Mouse (Mus musculus) heart, embryonic 15.5 days (tissue): Measurements from ENCODE around the gene Hes7. TPM values are rescaled to one million over a fixed set of nuclear protein-coding genes. Genes with fewer than 3 reads are reported as not detected.
A peak's percentile ranks its signal among the peaks of the same experiment; 100 is the strongest.

ENCODE experiments used
- ATAC-seq: fragments of 200-750 bp; cut with Nextera tagmentation; replicated peaks from 2 replicates; pipeline ENCODE4 v1.8.0; 2017; ENCODE audit warnings: low read depth, moderate TSS enrichment; ENCODE audit not compliant: insufficient number of reproducible peaks, insufficient read depth, low FRiP score
- H3K27ac ChIP-seq: fragments of 300-500 bp; sonication (generic); 2 replicates; pipeline ENCODE4 v1.5.1; 2015; ENCODE audit warnings: mild to moderate bottlenecking, inconsistent platforms
- H3K27me3 ChIP-seq: fragments of 300-500 bp; sonication (generic); 2 replicates; pipeline ENCODE4 v1.6.1; 2015; ENCODE audit warnings: inconsistent platforms
- H3K36me3 ChIP-seq: fragments of 300-500 bp; sonication (generic); 2 replicates; pipeline ENCODE4 v1.6.1; 2015; ENCODE audit warnings: mild to moderate bottlenecking, inconsistent platforms
- H3K4me1 ChIP-seq: fragments of 300-500 bp; sonication (generic); replicated peaks from 2 replicates; pipeline ENCODE4 v1.6.1; 2015; ENCODE audit warnings: inconsistent platforms
- H3K4me2 ChIP-seq: fragments of 300-500 bp; sonication (generic); 2 replicates; pipeline ENCODE4 v1.6.1; 2015; ENCODE audit warnings: inconsistent platforms, mild to moderate bottlenecking, moderate library complexity
- H3K4me3 ChIP-seq: fragments of 300-500 bp; sonication (generic); 2 replicates; pipeline ENCODE4 v1.5.1; 2015; ENCODE audit warnings: mild to moderate bottlenecking, inconsistent platforms
- H3K9ac ChIP-seq: fragments of 300-500 bp; sonication (generic); 2 replicates; pipeline ENCODE4 v1.6.1; 2015; ENCODE audit warnings: mild to moderate bottlenecking, inconsistent platforms
- H3K9me3 ChIP-seq: fragments of 300-500 bp; sonication (generic); replicated peaks from 2 replicates; pipeline ENCODE4 v1.6.1; 2016; ENCODE audit warnings: inconsistent platforms
- WGBS: fragments of 180-500 bp; shearing (Covaris S2); methylation state at CpG from one replicate; pipeline ENCODE4 v1.1.7; 2015; ENCODE audit warnings: mixed read lengths; 5-methylcytosine and 5-hydroxymethylcytosine counted together
- polyA plus RNA-seq: library from polyadenylated mRNA; unstranded; fragments of >200 nt; fragmentation: Nextera tagmentation; extraction: Ambion mirVana; gene quantifications from 2 replicates; pipeline ENCODE4 v1.2.1, GENCODE M21; 2015

Hes7 gene
- polyA plus RNA-seq, 1 experiment from 2014 or later, result 0.57 TPM

DNA sequence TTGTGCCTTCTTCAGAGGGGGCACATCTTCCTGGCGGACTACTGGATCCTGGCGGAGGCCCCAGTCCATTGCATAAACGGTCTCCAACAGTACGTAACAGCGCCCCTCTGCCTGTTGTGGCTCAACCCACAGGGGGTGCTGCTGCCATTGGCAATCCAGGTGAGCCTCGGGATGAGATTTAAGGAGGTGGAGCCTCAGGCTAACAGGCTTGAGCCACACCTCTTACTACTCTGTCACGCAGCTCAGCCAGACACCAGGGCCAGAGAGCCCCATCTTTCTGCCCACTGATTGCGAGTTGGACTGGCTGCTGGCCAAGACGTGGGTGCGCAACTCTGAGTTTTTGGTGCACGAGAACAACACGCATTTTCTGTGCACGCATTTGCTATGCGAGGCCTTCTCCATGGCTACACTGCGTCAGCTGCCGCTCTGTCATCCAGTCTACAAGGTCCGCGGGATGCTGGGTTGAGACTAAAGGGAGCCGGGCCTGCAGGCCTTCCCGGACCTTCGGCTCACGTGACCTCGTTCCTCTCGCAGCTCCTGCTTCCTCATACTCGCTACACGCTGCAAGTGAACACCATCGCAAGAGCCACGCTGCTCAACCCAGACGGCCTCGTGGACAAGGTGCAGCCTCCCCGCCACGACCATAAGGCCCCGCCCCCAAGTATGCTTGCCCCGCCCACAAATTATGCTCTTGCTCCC, 13.9 kb downstream of the Hes7 start:
- H3K9me3 ChIP-seq, result no peaks in the 10 kb centered on the region
- H3K4me2 ChIP-seq, result peak overlapping the region; percentile 87
- WGBS, result 3% methylated on average over 34 of the region's 34 CpGs
- H3K4me3 ChIP-seq, result peak overlapping the region; percentile 51
- peak overlapping the region; percentile 51 for H3K9ac ChIP-seq
- H3K27me3 ChIP-seq, result peaks cover 11% of the 10 kb centered on the region
- H3K4me1 ChIP-seq, result peaks cover 13% of the 10 kb centered on the region
- no peak overlapping the region for H3K27ac ChIP-seq
- peak; percentile 73 for ATAC-seq
- H3K36me3 ChIP-seq, result no peaks in the 10 kb centered on the region

DNA sequence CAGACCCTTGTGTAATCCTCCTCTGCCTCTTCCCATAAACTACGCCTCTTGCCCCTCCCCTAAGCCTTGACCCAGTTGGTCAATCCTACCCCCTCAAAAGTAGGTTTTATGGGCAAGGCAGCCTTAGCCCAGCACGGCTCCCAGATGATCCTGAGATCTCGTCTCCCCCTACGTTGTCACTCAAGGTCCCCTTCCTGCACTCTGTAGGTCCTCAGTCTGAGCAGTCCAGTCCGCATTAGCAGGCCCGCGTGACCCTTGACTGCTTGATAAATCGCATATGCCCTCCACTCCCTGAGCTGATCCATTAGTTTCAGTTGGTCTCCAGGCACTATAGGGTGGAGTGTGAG, 14.4 kb downstream of the Hes7 start:
- H3K9me3 ChIP-seq, result no peaks in the 10 kb centered on the region
- H3K36me3 ChIP-seq, result no peaks in the 10 kb centered on the region
- WGBS, result 47% methylated on average over 8 of the region's 8 CpGs
- H3K27ac ChIP-seq, result no peak overlapping the region
- H3K4me3 ChIP-seq, result peak overlapping the region; percentile 51
- peaks cover 11% of the 10 kb centered on the region for H3K27me3 ChIP-seq
- no peak overlapping the region for H3K9ac ChIP-seq
- ATAC-seq, result peak; percentile 4; the same call in 1 of the 2 replicates
- peak overlapping the region; percentile 87 for H3K4me2 ChIP-seq
- peaks cover 13% of the 10 kb centered on the region for H3K4me1 ChIP-seq

DNA sequence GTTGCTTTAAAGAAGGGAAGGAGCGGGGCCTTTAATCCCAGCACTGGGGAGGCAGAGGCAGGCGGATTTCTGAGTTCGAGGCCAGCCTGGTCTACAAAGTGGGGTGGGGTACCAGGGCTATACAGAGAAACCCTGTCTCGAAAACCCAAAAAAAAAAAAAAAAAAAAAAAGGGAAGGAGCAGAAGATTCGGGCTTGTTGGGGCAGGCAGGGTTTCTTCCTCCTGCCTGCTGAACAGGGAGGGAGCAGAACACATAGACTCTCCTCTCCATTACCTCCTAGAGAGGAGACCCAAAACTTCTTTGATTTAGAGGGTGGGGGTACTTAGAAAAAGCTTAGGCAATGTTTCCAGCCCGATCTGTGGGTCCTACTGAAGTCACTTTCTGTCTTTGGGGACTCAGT, 15.2 kb downstream of the Hes7 start:
- peaks cover 13% of the 10 kb centered on the region for H3K4me1 ChIP-seq
- no peak overlapping the region for H3K4me2 ChIP-seq
- no peak overlapping the region for H3K4me3 ChIP-seq
- no peak overlapping the region for H3K9ac ChIP-seq
- peaks cover 11% of the 10 kb centered on the region for H3K27me3 ChIP-seq
- H3K36me3 ChIP-seq, result no peaks in the 10 kb centered on the region
- 84% methylated on average over 6 of the region's 6 CpGs for WGBS
- no peaks in the 10 kb centered on the region for H3K9me3 ChIP-seq
- ATAC-seq, result no peak
- H3K27ac ChIP-seq, result no peak overlapping the region

DNA sequence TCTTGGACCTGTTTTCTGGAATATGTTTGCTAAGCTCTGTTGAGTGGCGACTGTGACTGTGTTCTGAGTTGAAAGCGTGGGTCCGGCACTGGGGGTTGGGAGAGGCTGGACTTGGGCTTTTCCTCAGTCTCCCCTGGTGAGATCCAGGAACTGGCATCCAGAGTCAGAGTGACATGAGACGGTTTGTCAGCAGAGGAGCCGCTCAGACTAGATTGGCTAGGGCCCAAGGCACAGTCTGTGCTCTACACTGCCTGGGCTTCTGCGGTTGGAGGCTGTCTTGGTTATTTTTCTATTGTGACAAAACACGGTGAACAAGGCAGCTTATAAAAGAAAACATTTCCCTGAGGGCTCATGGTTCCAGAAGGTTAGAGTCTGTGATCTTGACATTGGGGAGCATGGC, 27.3 kb downstream of the Hes7 start:
- Histone ChIP-seq H3K9me3 (no peaks in the 10 kb centered on the region), H3K36me3 (no peaks in the 10 kb centered on the region), H3K4me1 (peaks cover 8% of the 10 kb centered on the region), H3K9ac (no peak overlapping the region), H3K27me3 (peaks cover 20% of the 10 kb centered on the region), H3K27ac (no peak overlapping the region), H3K4me2 (no peak overlapping the region), H3K4me3 (no peak overlapping the region)
- no peak for ATAC-seq
- 52% methylated on average over 7 of the region's 7 CpGs for WGBS

DNA sequence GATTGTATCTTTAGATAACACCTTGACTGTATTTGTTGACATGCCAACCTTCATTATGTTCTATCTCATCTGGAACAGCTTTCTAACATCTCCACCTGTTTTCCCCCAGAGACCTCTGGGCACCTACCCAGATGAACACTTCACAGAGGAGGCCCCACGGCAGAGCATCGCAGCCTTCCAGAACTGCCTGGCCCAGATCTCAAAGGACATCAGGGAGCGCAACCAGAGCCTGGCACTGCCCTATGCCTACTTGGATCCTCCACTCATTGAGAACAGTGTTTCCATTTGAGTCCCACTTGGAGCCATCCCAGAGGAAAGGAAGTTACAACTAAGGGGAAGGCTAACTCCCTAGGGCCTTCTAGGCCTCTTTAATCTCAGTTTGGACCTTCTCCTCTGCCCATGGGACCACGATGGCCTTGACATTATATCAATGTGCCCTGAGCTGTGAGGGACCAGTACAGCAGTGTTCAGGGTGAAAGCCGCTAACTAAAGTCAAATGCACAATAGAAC, 28.3 kb downstream of the Hes7 start:
- no peak for ATAC-seq
- peaks cover 21% of the 10 kb centered on the region for H3K27me3 ChIP-seq
- no peak overlapping the region for H3K4me3 ChIP-seq
- peaks cover 8% of the 10 kb centered on the region for H3K4me1 ChIP-seq
- H3K36me3 ChIP-seq, result no peaks in the 10 kb centered on the region
- no peaks in the 10 kb centered on the region for H3K9me3 ChIP-seq
- no peak overlapping the region for H3K4me2 ChIP-seq
- WGBS, result 82% methylated on average over 5 of the region's 5 CpGs
- H3K27ac ChIP-seq, result no peak overlapping the region
- H3K9ac ChIP-seq, result no peak overlapping the region

DNA sequence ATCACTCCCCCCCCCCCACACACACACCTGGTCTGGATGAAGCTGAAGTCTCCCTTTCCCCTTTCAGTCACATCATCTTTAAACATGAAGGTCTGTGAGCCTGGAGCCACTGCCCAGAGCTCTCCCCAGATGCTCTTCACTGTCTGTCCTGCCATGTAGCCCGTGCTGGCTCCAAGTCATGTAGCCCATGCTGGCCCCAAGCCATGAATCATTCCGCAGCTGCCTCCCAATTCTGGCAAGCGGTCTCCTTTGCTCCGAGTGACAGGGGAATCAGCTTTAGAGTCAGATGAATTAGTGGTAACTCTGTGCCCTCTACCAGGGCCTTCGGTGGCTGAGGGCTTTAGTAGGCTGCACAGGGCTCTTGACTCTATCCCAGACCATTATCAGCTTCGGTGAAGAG, 29.5 kb downstream of the Hes7 start:
- H3K9ac ChIP-seq, result no peak overlapping the region
- ATAC-seq, result no peak

DNA sequence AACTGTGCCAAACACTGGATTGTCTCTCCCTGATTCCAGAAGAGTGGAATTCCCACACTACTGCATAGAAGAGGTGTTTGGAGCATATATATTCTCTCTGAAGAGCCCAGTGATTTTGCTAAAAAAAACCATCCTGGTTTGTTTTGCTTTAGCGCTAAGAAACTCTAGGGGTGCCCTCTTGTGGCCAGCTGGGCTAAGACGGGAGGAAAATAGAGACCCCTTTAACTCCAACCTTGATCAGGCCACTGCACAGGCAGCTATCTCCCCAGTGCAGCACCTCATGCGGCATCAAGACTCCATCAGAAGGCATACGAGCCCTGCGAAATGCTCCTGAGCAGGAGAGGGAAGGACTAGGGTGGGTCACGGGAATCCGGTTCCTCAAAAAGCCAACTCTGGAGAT, 30.2 kb downstream of the Hes7 start:
- no peak for ATAC-seq
- WGBS, result 6% methylated on average over 7 of the region's 7 CpGs
- Histone ChIP-seq H3K27ac (no peak overlapping the region), H3K36me3 (no peaks in the 10 kb centered on the region), H3K9ac (peak overlapping the region; percentile 29; the same call in 1 of the 2 replicates), H3K4me1 (peaks cover 8% of the 10 kb centered on the region), H3K9me3 (no peaks in the 10 kb centered on the region), H3K27me3 (peaks cover 38% of the 10 kb centered on the region), H3K4me3 (peak overlapping the region; percentile 23), H3K4me2 (peak overlapping the region; percentile 53)

More for the DNA sequence above, 29.5 kb downstream of the Hes7 start:
- WGBS, result 38% methylated on average over 6 of the region's 6 CpGs
- Histone ChIP-seq H3K4me2 (no peak overlapping the region), H3K27ac (no peak overlapping the region), H3K27me3 (peaks cover 32% of the 10 kb centered on the region), H3K4me1 (peaks cover 8% of the 10 kb centered on the region), H3K9me3 (no peaks in the 10 kb centered on the region), H3K36me3 (no peaks in the 10 kb centered on the region), H3K4me3 (no peak overlapping the region)

DNA sequence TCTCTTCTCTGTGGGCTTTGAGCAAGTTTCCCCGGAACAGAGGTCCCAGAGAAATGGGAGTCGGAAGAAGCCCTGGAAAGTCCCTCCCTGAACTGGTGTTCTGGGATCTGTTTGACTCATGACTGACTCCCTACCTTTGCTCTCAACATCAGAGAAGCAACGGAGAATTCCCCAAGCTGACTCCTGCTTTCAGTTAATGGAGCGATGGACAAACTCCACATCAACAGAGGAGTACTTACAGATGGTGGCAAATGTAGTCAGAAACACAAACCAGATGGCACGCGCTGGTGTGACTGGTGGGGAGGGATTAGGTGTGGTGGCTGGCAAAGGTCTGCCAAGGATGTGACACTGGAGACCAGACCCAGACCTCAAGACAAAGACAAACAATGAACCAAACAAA, 30.8 kb downstream of the Hes7 start:
- Histone ChIP-seq H3K9me3 (no peaks in the 10 kb centered on the region), H3K36me3 (no peaks in the 10 kb centered on the region), H3K4me1 (peaks cover 8% of the 10 kb centered on the region), H3K4me3 (peak overlapping the region; percentile 23), H3K27ac (no peak overlapping the region), H3K4me2 (peak overlapping the region; percentile 53), H3K9ac (0 out of 2 replicates have a peak overlapping the region, but pooled peaks have one; percentile 29), H3K27me3 (peaks cover 40% of the 10 kb centered on the region)
- WGBS, result 56% methylated on average over 6 of the region's 6 CpGs
- ATAC-seq, result no peak

DNA sequence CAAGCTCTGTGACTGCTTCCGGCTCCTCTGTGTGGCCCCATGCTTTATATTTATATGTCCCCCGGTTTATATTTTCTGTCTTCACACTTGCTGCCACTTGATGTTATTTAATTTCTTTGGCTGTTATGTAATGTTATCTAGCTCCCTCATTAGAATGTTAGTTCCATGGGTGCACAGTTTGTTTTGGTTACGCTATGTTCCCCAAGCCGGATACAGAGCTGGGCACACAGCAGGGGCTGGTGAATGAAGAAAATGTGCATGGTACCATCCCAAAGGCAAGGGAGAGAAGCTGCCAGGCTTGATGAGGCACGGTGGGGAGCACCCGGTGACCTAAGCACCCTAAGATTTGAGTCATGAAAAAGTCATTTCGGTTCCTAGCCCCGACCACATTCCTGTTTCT, 33.6 kb downstream of the Hes7 start:
- Histone ChIP-seq H3K4me1 (peaks cover 14% of the 10 kb centered on the region), H3K27ac (no peak overlapping the region), H3K36me3 (no peaks in the 10 kb centered on the region), H3K27me3 (peaks cover 68% of the 10 kb centered on the region), H3K4me2 (no peak overlapping the region), H3K9ac (no peak overlapping the region), H3K4me3 (no peak overlapping the region), H3K9me3 (no peaks in the 10 kb centered on the region)
- WGBS, result 84% methylated on average over 8 of the region's 8 CpGs
- no peak for ATAC-seq

DNA sequence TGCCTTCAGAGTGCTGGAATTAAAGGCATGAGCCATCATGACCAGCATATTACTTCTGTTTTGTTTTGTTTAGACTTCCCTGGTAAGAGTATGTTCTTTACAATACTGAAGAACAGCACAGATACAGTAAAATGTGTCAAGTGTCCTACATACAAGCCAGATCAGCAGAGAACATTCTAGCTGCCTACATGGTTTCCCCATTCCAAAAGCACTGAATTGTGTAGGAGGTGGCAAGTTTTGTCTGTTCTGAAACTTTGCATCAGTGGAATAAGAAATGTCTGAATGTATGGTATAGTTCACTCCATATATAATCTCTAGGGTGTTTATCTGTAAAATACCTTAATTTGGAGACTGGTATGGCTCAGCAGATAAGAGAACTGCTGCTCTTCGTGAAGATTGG, 35.1 kb downstream of the Hes7 start:
- Histone ChIP-seq H3K36me3 (no peaks in the 10 kb centered on the region), H3K27me3 (peaks cover 78% of the 10 kb centered on the region), H3K4me1 (peaks cover 11% of the 10 kb centered on the region), H3K27ac (no peak overlapping the region), H3K4me2 (no peak overlapping the region), H3K9me3 (no peaks in the 10 kb centered on the region), H3K4me3 (no peak overlapping the region), H3K9ac (no peak overlapping the region)
- 38% methylated on average over 1 of the region's 1 CpGs for WGBS
- no peak for ATAC-seq

DNA sequence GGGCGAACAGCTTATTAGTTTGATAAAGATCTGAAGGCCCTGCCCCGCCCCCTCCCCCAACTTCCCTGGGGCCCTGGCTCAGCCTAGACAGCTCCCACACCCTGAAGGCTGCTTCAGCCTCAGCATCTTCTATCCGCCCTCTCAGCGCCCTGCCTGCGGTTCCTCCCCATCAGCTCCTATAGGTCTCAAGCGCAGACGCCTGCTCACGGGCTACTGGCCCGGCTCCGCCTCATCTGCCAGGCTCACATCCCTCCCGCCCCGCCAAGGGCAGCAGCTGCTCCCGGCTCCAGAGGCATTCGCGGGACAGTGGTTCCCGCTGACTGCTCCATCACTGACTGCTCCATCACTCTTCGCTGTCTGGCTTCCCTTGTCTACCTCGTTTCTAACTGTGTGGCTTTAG, 36.6 kb downstream of the Hes7 start, which contains the start of gene Alox12b:
TSS of gene Alox12b (plus strand) at position 190 of the 400 bp plus-strand sequence.
- WGBS, result 4% methylated on average over 18 of the region's 18 CpGs
- Histone ChIP-seq H3K4me1 (peaks cover 5% of the 10 kb centered on the region; the same call in 1 of the 2 replicates), H3K4me2 (peak within 1 kb of the TSS; percentile 18; the same call in 1 of the 2 replicates), H3K9me3 (no peaks in the 10 kb centered on the region), H3K9ac (no peak within 1 kb of the TSS), H3K27ac (no peak within 1 kb of the TSS), H3K4me3 (no peak within 1 kb of the TSS), H3K36me3 (no peaks in the 10 kb centered on the region), H3K27me3 (peaks cover 72% of the 10 kb centered on the region)
- ATAC-seq, result no peak; the same call in 1 of the 2 replicates

DNA sequence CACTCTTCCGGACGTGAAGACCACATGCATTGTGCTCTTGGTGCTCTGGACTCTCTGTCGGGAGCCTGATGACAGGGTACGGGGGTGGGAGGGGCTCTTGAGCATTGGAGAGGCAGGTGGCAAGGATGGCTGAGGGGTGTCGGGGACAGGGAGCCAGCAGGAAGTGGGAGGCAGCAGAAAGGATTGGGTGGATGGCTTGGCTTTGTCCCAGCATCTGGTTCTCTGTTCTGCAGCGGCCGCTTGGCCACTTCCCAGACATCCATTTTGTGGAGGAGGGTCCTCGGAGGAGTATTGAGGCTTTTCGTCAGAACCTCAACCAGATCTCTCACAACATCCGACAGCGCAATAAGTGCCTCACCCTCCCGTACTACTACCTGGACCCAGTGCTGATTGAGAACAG, 49.1 kb downstream of the Hes7 start:
- H3K27me3 ChIP-seq, result peaks cover 24% of the 10 kb centered on the region
- 76% methylated on average over 12 of the region's 12 CpGs for WGBS

More for the DNA sequence above, 49.1 kb downstream of the Hes7 start:
- H3K27ac ChIP-seq, result no peak overlapping the region
- H3K4me2 ChIP-seq, result no peak overlapping the region
- H3K4me3 ChIP-seq, result no peak overlapping the region
- no peak for ATAC-seq
- H3K36me3 ChIP-seq, result no peaks in the 10 kb centered on the region
- no peaks in the 10 kb centered on the region for H3K4me1 ChIP-seq
- no peaks in the 10 kb centered on the region for H3K9me3 ChIP-seq
- H3K9ac ChIP-seq, result no peak overlapping the region
